Mouse (Mus musculus): ENCODE measurements around the gene Aatf. TPM values are rescaled to one million over a fixed set of nuclear protein-coding genes. Genes with fewer than 3 reads are reported as not detected.

The Aatf gene
- polyA plus RNA-seq (2012; rRNA removed) = 4.1 and 7.0 TPM in 2 replicates

- under 1% methylated on average over 80 of the region's 80 CpGs for WGBS
Observed at GRCm38 (mm10) chr11:84513171-84514116, at the start of gene Aatf. Gene Aatf, minus strand, starts transcription at chr11:84513522.

GRCm38 (mm10) chr11:84562758-84563347, 49.5 kb upstream of the Aatf start:
- WGBS = 40% methylated on average over 9 of the region's 9 CpGs
- no peak for DNase-seq (ENCODE audit: low read depth, low spot score)

More at GRCm38 (mm10) chr11:84513171-84514116, at the start of gene Aatf:
- DNase-seq (ENCODE audit: low read depth, low spot score) = peak; percentile 89

GRCm38 (mm10) chr11:84561546-84561945, 48.2 kb upstream of the Aatf start:
- 46% methylated on average over 5 of the region's 5 CpGs for WGBS

GRCm38 (mm10) chr11:84553821-84554450, 40.6 kb upstream of the Aatf start:
- DNase-seq (ENCODE audit: low read depth, low spot score) = no peak
- WGBS = 79% methylated on average over 14 of the region's 14 CpGs

More at GRCm38 (mm10) chr11:84561546-84561945, 48.2 kb upstream of the Aatf start:
- DNase-seq (ENCODE audit: low read depth, low spot score) = no peak

GRCm38 (mm10) chr11:84551296-84551695, 38.0 kb upstream of the Aatf start:
- DNase-seq (ENCODE audit: low read depth, low spot score) = no peak
- 40% methylated on average over 4 of the region's 4 CpGs for WGBS

GRCm38 (mm10) chr11:84549258-84549791, 36.0 kb upstream of the Aatf start:
- DNase-seq (ENCODE audit: low read depth, low spot score) = no peak
- 69% methylated on average over 6 of the region's 6 CpGs for WGBS

GRCm38 (mm10) chr11:84548293-84548692, 35.0 kb upstream of the Aatf start:
- DNase-seq (ENCODE audit: low read depth, low spot score) = no peak
- WGBS = 33% methylated on average over 2 of the region's 2 CpGs

GRCm38 (mm10) chr11:84539981-84540380, 26.7 kb upstream of the Aatf start:
- DNase-seq (ENCODE audit: low read depth, low spot score) = no peak
- WGBS = 46% methylated on average over 4 of the region's 4 CpGs

GRCm38 (mm10) chr11:84529797-84530703, 16.7 kb upstream of the Aatf start:
- DNase-seq (ENCODE audit: low read depth, low spot score) = no peak
- WGBS = 11% methylated on average over 14 of the region's 14 CpGs

- no peak for DNase-seq (ENCODE audit: low read depth, low spot score)
- WGBS = 3% methylated on average over 24 of the region's 24 CpGs
Observed at GRCm38 (mm10) chr11:84529143-84529755, 15.9 kb upstream of the Aatf start.

GRCm38 (mm10) chr11:84526976-84527860, 13.9 kb upstream of the Aatf start:
- WGBS = 12% methylated on average over 29 of the region's 29 CpGs

GRCm38 (mm10) chr11:84526451-84526850, 13.1 kb upstream of the Aatf start:
- DNase-seq (ENCODE audit: low read depth, low spot score) = no peak
- WGBS = 3% methylated on average over 10 of the region's 10 CpGs

More at GRCm38 (mm10) chr11:84526976-84527860, 13.9 kb upstream of the Aatf start:
- DNase-seq (ENCODE audit: low read depth, low spot score) = no peak

- DNase-seq (ENCODE audit: low read depth, low spot score) = no peak
- 2% methylated on average over 64 of the region's 64 CpGs for WGBS
Observed at GRCm38 (mm10) chr11:84525421-84526274, 12.3 kb upstream of the Aatf start, which contains the start of gene Lhx1. Gene Lhx1, minus strand, starts transcription at chr11:84525535.

GRCm38 (mm10) chr11:84524511-84525270, 11.4 kb upstream of the Aatf start:
- no peak for DNase-seq (ENCODE audit: low read depth, low spot score)
- 5% methylated on average over 48 of the region's 48 CpGs for WGBS

- 5% methylated on average over 35 of the region's 35 CpGs for WGBS
- no peak for DNase-seq (ENCODE audit: low read depth, low spot score)
Observed at GRCm38 (mm10) chr11:84523841-84524510, 10.7 kb upstream of the Aatf start.
